Mouse (Mus musculus) hindbrain, embryonic 14.5 days (tissue): ENCODE data around the gene Sh3tc1. TPM values are rescaled to one million over a fixed set of nuclear protein-coding genes. Genes with fewer than 3 reads are reported as not detected.

ENCODE experiments used
- ATAC-seq: fragments of 200-750 bp; cut with Nextera tagmentation; 2 replicates; pipeline ENCODE4 v1.8.0; 2017; ENCODE audit warnings: moderate number of reproducible peaks, mild to moderate bottlenecking, moderate TSS enrichment, moderate library complexity; ENCODE audit not compliant: low FRiP score
- DNase-seq: peaks from one replicate; pipeline ENCODE4 v3.0.0-alpha.2; 2015; ENCODE audit warnings: low spot score
- H3K27ac ChIP-seq: fragments of 300-500 bp; sonication (generic); 2 replicates; pipeline ENCODE4 v1.5.1; 2014; ENCODE audit warnings: mild to moderate bottlenecking, moderate library complexity
- H3K27me3 ChIP-seq: fragments of 300-500 bp; sonication (generic); 2 replicates; pipeline ENCODE4 v1.6.1; 2014; ENCODE audit warnings: mild to moderate bottlenecking, low read length, mixed read lengths; ENCODE audit not compliant: control insufficient read depth, insufficient read depth
- H3K36me3 ChIP-seq: fragments of 300-500 bp; sonication (generic); replicated peaks from 2 replicates; pipeline ENCODE4 v1.6.1; 2014; ENCODE audit not compliant: control insufficient read depth, insufficient read depth
- H3K4me1 ChIP-seq: fragments of 300-500 bp; sonication (generic); replicated peaks from 2 replicates; pipeline ENCODE4 v1.6.1; 2014; ENCODE audit warnings: antibody characterized with exemption, low read length, mixed read lengths; ENCODE audit not compliant: control insufficient read depth, insufficient read depth
- H3K4me2 ChIP-seq: fragments of 300-500 bp; sonication (generic); replicated peaks from 2 replicates; pipeline ENCODE4 v1.6.1; 2014; ENCODE audit warnings: mild to moderate bottlenecking, moderate library complexity
- H3K4me3 ChIP-seq: fragments of 300-500 bp; sonication (generic); replicated peaks from 2 replicates; pipeline ENCODE4 v1.5.1; 2014; ENCODE audit warnings: mild to moderate bottlenecking, low read length
- H3K9ac ChIP-seq: fragments of 300-500 bp; sonication (generic); 2 replicates; pipeline ENCODE4 v1.6.1; 2014
- H3K9me3 ChIP-seq: fragments of 300-500 bp; sonication (generic); 2 replicates; pipeline ENCODE4 v1.6.1; 2016; ENCODE audit warnings: low read length; ENCODE audit not compliant: control insufficient read depth
- WGBS: fragments of 180-500 bp; shearing (Covaris S2); extraction: QIAGEN DNeasy Blood & Tissue Kit; methylation state at CpG from one replicate; pipeline ENCODE4 v1.1.7; 2014; 5-methylcytosine and 5-hydroxymethylcytosine counted together
- polyA plus RNA-seq: library from polyadenylated mRNA; unstranded; fragments of >200 nt; fragmentation: Nextera tagmentation; extraction: Ambion mirVana; gene quantifications from 2 replicates; pipeline ENCODE4 v1.2.1, GENCODE M21; 2014

Gene Sh3tc1
- polyA plus RNA-seq, 1 experiment from 2014 or later: 2.5 TPM

DNA sequence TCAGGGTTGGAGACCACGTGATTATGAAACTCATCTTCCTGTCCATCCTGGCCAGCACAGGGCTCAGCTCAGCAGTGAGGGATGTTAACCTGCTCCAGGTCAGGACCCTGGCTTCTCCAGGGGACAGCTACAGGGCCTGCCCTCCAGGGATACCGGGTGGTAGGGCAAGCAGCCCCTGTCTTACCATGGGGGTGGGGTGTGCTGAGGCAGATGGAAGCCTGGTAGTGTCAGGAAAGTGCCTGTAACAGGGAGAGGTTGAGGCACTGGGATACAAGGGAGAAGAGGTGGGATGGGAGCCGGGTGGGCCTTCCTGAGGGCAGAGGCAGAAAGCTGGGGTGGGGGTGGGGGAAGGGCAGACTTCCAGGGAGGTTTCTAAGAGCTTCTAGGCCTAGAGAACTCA, 87.5 kb downstream of the Sh3tc1 start:
- H3K4me2 ChIP-seq: no peak overlapping the region
- H3K27ac ChIP-seq: no peak overlapping the region
- no peak for DNase-seq
- H3K36me3 ChIP-seq: no peaks in the 10 kb centered on the region
- 79% methylated on average over 3 of the region's 3 CpGs for whole genome bisulfite sequencing
- H3K9ac ChIP-seq: no peak overlapping the region
- no peak for ATAC-seq
- no peak overlapping the region for H3K4me3 ChIP-seq
- no peaks in the 10 kb centered on the region for H3K27me3 ChIP-seq
- no peaks in the 10 kb centered on the region for H3K9me3 ChIP-seq
- no peaks in the 10 kb centered on the region for H3K4me1 ChIP-seq

DNA sequence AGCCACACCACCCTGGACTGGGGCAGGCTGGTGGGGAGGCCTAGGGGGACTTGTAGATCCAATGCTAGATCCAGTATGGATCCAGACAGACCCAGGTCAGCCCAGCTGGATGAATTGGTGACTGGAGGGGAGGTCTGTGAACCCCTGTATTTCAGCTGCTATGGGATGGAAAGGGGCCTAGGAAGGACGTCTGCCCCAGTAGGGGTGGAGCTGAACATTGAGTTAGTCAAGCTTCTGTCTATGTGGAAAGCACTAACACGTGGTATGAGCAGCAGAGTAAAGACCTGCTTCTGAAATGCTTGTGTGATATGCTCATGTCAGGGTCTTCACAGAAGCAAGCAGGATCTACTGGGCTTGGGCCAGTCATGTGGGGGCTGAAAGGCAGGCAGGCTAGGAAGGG, 91.6 kb downstream of the Sh3tc1 start:
- ATAC-seq (no peak), DNase-seq (no peak)
- Histone ChIP-seq H3K4me1 (no peaks in the 10 kb centered on the region), H3K27me3 (no peaks in the 10 kb centered on the region), H3K4me3 (no peak overlapping the region), H3K36me3 (no peaks in the 10 kb centered on the region), H3K27ac (no peak overlapping the region), H3K9me3 (no peaks in the 10 kb centered on the region), H3K4me2 (no peak overlapping the region), H3K9ac (no peak overlapping the region)
- WGBS: 61% methylated on average over 2 of the region's 2 CpGs

DNA sequence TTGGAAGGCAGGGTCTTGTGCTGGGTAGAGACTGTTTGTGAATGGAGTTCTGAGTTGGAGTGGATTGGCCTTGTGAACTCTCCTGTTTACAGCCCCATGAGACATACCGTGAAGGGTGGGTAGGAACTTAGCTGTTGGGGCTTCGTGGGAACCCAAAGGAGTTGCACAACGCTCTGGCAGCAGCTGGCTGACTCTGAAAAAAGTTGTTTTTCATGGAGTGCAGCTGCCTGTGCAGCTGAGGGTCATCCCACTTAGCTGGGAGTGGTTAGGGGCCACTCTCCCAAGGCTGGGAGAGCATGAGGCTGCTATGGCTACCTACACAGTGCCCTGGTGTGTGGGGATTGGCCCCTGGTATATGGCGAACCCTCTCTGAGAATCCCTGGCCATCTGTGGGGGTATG, 92.2 kb downstream of the Sh3tc1 start:
- Histone ChIP-seq H3K9ac (no peak overlapping the region), H3K36me3 (no peaks in the 10 kb centered on the region), H3K4me2 (no peak overlapping the region), H3K4me3 (no peak overlapping the region), H3K27me3 (no peaks in the 10 kb centered on the region), H3K27ac (no peak overlapping the region), H3K9me3 (no peaks in the 10 kb centered on the region), H3K4me1 (no peaks in the 10 kb centered on the region)
- WGBS: 74% methylated on average over 4 of the region's 4 CpGs
- ATAC-seq (no peak), DNase-seq (no peak)

Other genes with a start within 250 kb of the Sh3tc1 start
- gene Cpz, start 214.3 kb downstream of the Sh3tc1 start, polyA plus RNA-seq: 0.80 and 1.0 TPM in 2 replicates
- gene Trmt44, start 164.9 kb downstream of the Sh3tc1 start, polyA plus RNA-seq: 6.0 and 6.5 TPM in 2 replicates
- gene Acox3, start 156.9 kb downstream of the Sh3tc1 start, polyA plus RNA-seq: 13.7 and 14.5 TPM in 2 replicates
- gene Htra3, start 60.2 kb downstream of the Sh3tc1 start, polyA plus RNA-seq: 17.2 and 18.1 TPM in 2 replicates
- 19.9 and 22.3 TPM in 2 replicates for gene Ablim2, start 17.9 kb upstream of the Sh3tc1 start, polyA plus RNA-seq
- gene Afap1, start 153.3 kb upstream of the Sh3tc1 start, polyA plus RNA-seq: 70.8 and 72.3 TPM in 2 replicates